Mouse (Mus musculus): ENCODE data around the gene Slc16a10. TPM values are rescaled to one million over a fixed set of nuclear protein-coding genes. Genes with fewer than 3 reads are reported as not detected.

The Slc16a10 gene
- polyA plus RNA-seq, 1 experiment from 2014 or later, result 9.2 TPM

DNA sequence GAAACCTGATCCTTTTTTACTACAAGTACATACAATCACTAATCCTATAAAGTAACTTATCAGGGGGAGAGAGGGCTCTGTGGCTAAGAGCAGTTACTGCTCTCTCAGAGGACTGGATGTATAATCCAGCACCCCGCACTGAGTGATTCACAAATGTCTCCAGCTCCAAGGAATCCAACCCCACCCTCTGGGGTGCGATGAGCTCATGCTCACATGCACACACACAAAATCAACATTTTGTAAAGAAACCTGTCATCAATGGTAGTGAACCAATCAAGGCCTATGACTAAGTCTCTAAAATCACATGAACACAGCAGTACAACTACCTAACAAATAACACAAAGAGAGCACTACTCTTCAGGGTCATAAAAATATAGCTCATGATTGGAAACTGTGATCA lies 47.3 kb downstream of the Slc16a10 start:
- H3K27me3 ChIP-seq (ENCODE audit: control insufficient read depth, insufficient read depth, low read length), result no peaks in the 10 kb centered on the region
- ATAC-seq (ENCODE audit: insufficient number of reproducible peaks, insufficient read depth, low FRiP score, low read depth), result no peak
- 66% methylated on average over 2 of the region's 2 CpGs for WGBS
- H3K4me1 ChIP-seq (ENCODE audit: control insufficient read depth, insufficient read depth, low read length), result no peaks in the 10 kb centered on the region
- no peak overlapping the region for H3K27ac ChIP-seq (ENCODE audit: low read length)
- H3K9ac ChIP-seq (replicated peaks; ENCODE audit: low read depth, low read length), result no peak overlapping the region
- H3K4me3 ChIP-seq (ENCODE audit: low read depth, low read length), result no peak overlapping the region
- no peaks in the 10 kb centered on the region for H3K9me3 ChIP-seq (ENCODE audit: control insufficient read depth, low read depth, low read length)
- no peak overlapping the region for H3K4me2 ChIP-seq (replicated peaks; ENCODE audit: low read depth, low read length)
- no peaks in the 10 kb centered on the region for H3K36me3 ChIP-seq (ENCODE audit: control insufficient read depth, insufficient read depth, low read length)

DNA sequence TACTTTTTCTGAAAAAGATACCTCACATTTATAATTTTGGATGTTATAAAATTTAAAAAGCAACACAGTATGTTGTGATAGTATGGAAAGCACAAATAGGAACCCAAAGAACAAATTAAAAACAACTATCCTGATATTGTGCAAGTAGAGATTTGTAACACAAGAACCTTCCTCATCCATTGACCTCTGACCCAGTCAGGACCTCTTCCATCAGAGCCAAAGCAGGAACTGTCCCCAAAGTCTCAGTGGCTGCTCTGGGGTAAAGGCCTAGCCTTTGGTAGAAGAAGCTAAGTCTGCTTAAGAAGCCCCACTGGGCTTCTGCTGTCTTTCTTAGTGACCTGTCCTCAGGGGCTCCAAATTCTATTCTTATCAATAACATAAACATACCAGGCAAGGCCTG lies 48.5 kb downstream of the Slc16a10 start:
- Histone ChIP-seq H3K4me1 (ENCODE audit: control insufficient read depth, insufficient read depth, low read length) (no peaks in the 10 kb centered on the region), H3K9ac (replicated peaks; ENCODE audit: low read depth, low read length) (no peak overlapping the region), H3K4me3 (ENCODE audit: low read depth, low read length) (no peak overlapping the region), H3K4me2 (replicated peaks; ENCODE audit: low read depth, low read length) (no peak overlapping the region), H3K27me3 (ENCODE audit: control insufficient read depth, insufficient read depth, low read length) (no peaks in the 10 kb centered on the region), H3K36me3 (ENCODE audit: control insufficient read depth, insufficient read depth, low read length) (no peaks in the 10 kb centered on the region), H3K27ac (ENCODE audit: low read length) (no peak overlapping the region), H3K9me3 (ENCODE audit: control insufficient read depth, low read depth, low read length) (no peaks in the 10 kb centered on the region)
- no peak for ATAC-seq (ENCODE audit: insufficient number of reproducible peaks, insufficient read depth, low FRiP score, low read depth)

DNA sequence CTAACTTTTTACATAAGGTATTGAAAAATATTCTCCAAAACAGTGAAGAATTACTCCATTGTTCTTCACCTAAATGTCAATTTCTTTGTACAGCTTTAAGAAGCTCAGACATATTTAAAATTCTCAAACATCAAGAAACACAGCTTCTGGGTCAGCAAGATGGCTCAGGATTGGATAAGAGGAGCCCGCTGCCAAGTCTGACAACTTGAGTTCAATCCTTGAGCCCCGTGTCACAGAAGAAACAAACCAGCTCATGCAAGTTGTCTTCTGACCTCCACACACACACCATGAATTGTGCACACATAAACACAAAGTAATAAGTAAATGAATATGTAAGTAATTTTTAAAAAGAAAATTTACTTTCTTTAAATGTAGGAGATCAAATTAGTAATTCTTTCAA lies 50.6 kb downstream of the Slc16a10 start:
- 75% methylated on average over 2 of the region's 2 CpGs for WGBS
- no peak for ATAC-seq (ENCODE audit: insufficient number of reproducible peaks, insufficient read depth, low FRiP score, low read depth)
- no peak overlapping the region for H3K9ac ChIP-seq (replicated peaks; ENCODE audit: low read depth, low read length)

DNA sequence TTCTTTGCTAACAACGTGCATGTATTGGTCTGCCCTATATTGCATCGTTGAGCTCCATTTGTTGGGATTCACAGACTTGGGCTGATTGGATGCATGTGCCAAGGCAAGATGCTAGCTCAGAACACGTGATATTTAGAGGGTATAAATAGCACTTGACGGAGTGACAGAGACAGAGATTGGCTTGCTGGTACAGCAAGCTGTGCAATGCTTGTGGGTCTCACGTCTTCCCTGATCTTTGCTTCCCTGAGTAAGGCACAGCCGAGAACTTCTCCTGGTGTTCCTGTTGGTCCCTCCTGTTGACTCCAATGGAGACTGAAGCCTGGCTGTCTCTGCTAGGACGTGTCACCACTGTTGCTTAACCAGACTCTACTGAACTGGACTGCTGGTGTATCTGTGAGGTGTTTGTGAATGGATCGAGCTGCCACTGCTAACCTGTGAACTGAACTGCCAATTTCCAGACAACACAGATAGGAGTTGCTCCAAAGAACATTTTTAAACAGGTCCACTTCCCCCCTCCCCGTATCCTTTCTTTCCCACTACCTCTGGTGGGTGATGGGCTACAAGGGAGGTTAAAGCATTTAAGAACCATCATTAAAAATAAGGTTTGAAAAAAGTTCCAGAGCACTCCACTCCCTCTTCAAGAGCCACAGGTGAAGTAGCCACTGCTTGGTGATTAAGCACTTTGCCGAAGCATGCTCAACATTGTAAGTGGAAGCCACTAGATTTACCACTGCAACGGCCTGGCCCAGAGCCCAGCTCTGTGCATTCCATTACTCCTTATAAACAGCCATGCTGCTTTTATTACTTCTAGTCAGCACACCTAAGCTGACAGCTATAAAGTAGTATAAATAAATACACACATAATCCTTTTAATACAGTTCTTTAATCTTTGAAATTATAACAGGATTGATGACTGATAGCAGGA lies 51.3 kb downstream of the Slc16a10 start:
- Histone ChIP-seq H3K4me2 (replicated peaks; ENCODE audit: low read depth, low read length) (no peak overlapping the region), H3K4me1 (ENCODE audit: control insufficient read depth, insufficient read depth, low read length) (no peaks in the 10 kb centered on the region), H3K9ac (replicated peaks; ENCODE audit: low read depth, low read length) (no peak overlapping the region), H3K27ac (ENCODE audit: low read length) (no peak overlapping the region), H3K9me3 (ENCODE audit: control insufficient read depth, low read depth, low read length) (no peaks in the 10 kb centered on the region), H3K36me3 (ENCODE audit: control insufficient read depth, insufficient read depth, low read length) (no peaks in the 10 kb centered on the region), H3K27me3 (ENCODE audit: control insufficient read depth, insufficient read depth, low read length) (no peaks in the 10 kb centered on the region), H3K4me3 (ENCODE audit: low read depth, low read length) (no peak overlapping the region)
- ATAC-seq (ENCODE audit: insufficient number of reproducible peaks, insufficient read depth, low FRiP score, low read depth), result no peak
- 73% methylated on average over 11 of the region's 11 CpGs for WGBS

More for the DNA sequence above, 50.6 kb downstream of the Slc16a10 start:
- H3K36me3 ChIP-seq (ENCODE audit: control insufficient read depth, insufficient read depth, low read length), result no peaks in the 10 kb centered on the region
- H3K4me3 ChIP-seq (ENCODE audit: low read depth, low read length), result no peak overlapping the region
- no peak overlapping the region for H3K4me2 ChIP-seq (replicated peaks; ENCODE audit: low read depth, low read length)
- no peaks in the 10 kb centered on the region for H3K4me1 ChIP-seq (ENCODE audit: control insufficient read depth, insufficient read depth, low read length)
- H3K27me3 ChIP-seq (ENCODE audit: control insufficient read depth, insufficient read depth, low read length), result no peaks in the 10 kb centered on the region
- no peak overlapping the region for H3K27ac ChIP-seq (ENCODE audit: low read length)
- H3K9me3 ChIP-seq (ENCODE audit: control insufficient read depth, low read depth, low read length), result no peaks in the 10 kb centered on the region

DNA sequence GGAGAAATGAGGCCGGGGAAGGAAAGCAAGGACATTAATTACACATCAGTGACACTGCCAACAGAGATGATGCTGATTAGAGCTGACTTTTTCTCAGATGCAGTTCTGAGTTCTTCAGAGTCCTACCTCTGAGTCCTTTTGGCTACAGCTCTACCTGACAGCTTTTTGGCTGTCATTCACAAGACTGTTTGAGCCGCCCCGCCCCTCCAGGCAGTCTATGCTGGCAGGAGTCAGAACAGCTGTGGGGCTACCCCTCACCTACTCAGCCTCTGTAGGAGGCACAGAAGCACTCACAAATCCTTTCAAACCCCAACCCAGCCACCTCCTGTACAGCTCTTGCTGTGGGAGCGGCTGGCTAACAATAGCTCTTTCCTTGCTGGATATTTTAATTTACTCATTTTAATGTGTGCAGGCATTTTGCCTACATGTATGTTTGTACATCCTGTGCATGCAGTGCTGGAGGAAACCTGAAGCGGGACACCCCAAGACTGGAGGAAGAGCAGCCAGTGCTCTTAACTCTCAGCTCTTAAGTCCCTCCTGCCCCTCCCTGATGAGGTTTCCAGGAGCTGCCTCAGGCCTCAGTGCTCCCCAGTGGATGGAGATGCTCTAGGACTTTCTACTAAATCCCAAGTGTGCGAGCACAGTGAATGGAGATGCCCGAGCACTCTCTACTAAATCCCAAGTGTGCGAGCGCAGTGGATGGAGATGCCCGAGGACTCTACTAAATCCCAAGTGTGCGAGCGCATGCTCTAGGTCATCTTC lies 57.5 kb downstream of the Slc16a10 start:
- WGBS, result 68% methylated on average over 12 of the region's 12 CpGs
- no peaks in the 10 kb centered on the region for H3K27me3 ChIP-seq (ENCODE audit: control insufficient read depth, insufficient read depth, low read length)
- no peaks in the 10 kb centered on the region for H3K36me3 ChIP-seq (ENCODE audit: control insufficient read depth, insufficient read depth, low read length)
- no peak overlapping the region for H3K27ac ChIP-seq (ENCODE audit: low read length)
- no peak overlapping the region for H3K4me3 ChIP-seq (ENCODE audit: low read depth, low read length)
- no peak overlapping the region for H3K4me2 ChIP-seq (replicated peaks; ENCODE audit: low read depth, low read length)
- H3K9me3 ChIP-seq (ENCODE audit: control insufficient read depth, low read depth, low read length), result no peaks in the 10 kb centered on the region
- peak; percentile 58; the same call in 1 of the 2 replicates for ATAC-seq (ENCODE audit: insufficient number of reproducible peaks, insufficient read depth, low FRiP score, low read depth)
- peaks cover 3% of the 10 kb centered on the region; the same call in 1 of the 2 replicates for H3K4me1 ChIP-seq (ENCODE audit: control insufficient read depth, insufficient read depth, low read length)
- no peak overlapping the region for H3K9ac ChIP-seq (replicated peaks; ENCODE audit: low read depth, low read length)

DNA sequence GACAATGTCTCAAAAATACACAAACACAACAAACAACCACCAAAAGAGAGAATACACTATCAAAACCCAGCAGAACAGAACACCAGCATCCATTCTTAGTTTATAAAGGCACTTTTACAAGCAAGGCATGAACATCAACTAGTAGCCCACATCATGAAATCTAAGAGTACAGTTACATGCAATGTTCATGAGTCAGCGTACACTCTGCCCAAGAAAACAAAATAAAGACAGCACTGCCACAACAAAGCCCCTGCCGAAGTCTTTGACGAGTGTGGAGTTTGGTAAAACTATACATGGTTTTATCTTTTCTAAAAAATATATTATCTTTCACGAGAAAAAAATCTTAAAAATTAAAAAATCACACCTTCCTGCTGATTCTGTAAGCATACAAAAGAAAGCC lies 58.5 kb downstream of the Slc16a10 start:
- no peaks in the 10 kb centered on the region for H3K27me3 ChIP-seq (ENCODE audit: control insufficient read depth, insufficient read depth, low read length)
- H3K9me3 ChIP-seq (ENCODE audit: control insufficient read depth, low read depth, low read length), result no peaks in the 10 kb centered on the region
- no peaks in the 10 kb centered on the region for H3K36me3 ChIP-seq (ENCODE audit: control insufficient read depth, insufficient read depth, low read length)
- ATAC-seq (ENCODE audit: insufficient number of reproducible peaks, insufficient read depth, low FRiP score, low read depth), result no peak
- H3K4me1 ChIP-seq (ENCODE audit: control insufficient read depth, insufficient read depth, low read length), result peaks cover 3% of the 10 kb centered on the region; the same call in 1 of the 2 replicates
- no peak overlapping the region for H3K27ac ChIP-seq (ENCODE audit: low read length)
- no peak overlapping the region for H3K4me3 ChIP-seq (ENCODE audit: low read depth, low read length)
- H3K4me2 ChIP-seq (replicated peaks; ENCODE audit: low read depth, low read length), result no peak overlapping the region
- WGBS, result 76% methylated on average over 4 of the region's 4 CpGs
- H3K9ac ChIP-seq (replicated peaks; ENCODE audit: low read depth, low read length), result no peak overlapping the region

DNA sequence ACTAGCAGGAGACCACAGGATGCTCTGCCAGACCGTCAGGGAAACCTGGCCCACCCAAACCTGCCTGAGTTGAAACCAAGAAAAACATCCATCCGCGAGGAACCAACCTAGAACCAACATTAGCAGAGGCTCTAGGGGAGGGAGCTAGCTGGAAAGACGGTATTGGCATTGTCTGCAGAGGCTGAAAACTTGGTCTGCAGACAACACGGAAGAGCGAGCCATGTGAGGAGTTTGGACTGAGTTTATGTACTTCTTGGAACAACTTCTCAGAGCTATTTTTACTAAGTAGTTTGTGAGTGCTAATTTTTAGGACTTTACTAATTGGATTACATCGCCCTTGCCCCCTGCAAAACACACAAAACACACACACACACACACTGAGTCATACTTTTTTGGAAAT lies 59.4 kb downstream of the Slc16a10 start:
- ATAC-seq (ENCODE audit: insufficient number of reproducible peaks, insufficient read depth, low FRiP score, low read depth), result no peak
- peaks cover 3% of the 10 kb centered on the region; the same call in 1 of the 2 replicates for H3K4me1 ChIP-seq (ENCODE audit: control insufficient read depth, insufficient read depth, low read length)
- H3K4me3 ChIP-seq (ENCODE audit: low read depth, low read length), result no peak overlapping the region
- H3K9ac ChIP-seq (replicated peaks; ENCODE audit: low read depth, low read length), result no peak overlapping the region
- 88% methylated on average over 7 of the region's 7 CpGs for WGBS
- no peaks in the 10 kb centered on the region for H3K36me3 ChIP-seq (ENCODE audit: control insufficient read depth, insufficient read depth, low read length)
- H3K27ac ChIP-seq (ENCODE audit: low read length), result no peak overlapping the region
- no peak overlapping the region for H3K4me2 ChIP-seq (replicated peaks; ENCODE audit: low read depth, low read length)
- H3K27me3 ChIP-seq (ENCODE audit: control insufficient read depth, insufficient read depth, low read length), result no peaks in the 10 kb centered on the region
- H3K9me3 ChIP-seq (ENCODE audit: control insufficient read depth, low read depth, low read length), result no peaks in the 10 kb centered on the region

DNA sequence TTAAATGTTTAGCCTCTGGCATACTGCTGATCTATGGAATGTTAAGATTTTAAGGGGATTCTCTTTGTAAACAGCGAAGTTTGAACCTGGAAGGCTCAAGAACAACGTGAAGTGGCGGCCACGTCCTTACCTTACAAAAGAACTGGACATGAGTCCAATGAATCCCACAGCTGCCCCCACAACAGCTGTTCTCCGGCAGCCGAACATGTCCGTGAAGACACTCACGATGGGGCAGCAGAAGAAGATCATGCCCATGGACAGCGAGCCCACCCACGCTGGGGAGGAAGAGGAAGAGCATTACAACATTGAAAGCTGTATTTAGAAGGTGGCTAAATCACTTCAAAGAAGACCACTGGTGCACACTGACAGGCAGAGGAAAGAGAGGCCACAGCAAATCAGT lies 61.5 kb downstream of the Slc16a10 start:
- H3K9me3 ChIP-seq (ENCODE audit: control insufficient read depth, low read depth, low read length), result no peaks in the 10 kb centered on the region
- ATAC-seq (ENCODE audit: insufficient number of reproducible peaks, insufficient read depth, low FRiP score, low read depth), result no peak
- no peaks in the 10 kb centered on the region for H3K36me3 ChIP-seq (ENCODE audit: control insufficient read depth, insufficient read depth, low read length)
- H3K4me1 ChIP-seq (ENCODE audit: control insufficient read depth, insufficient read depth, low read length), result peaks cover 3% of the 10 kb centered on the region; the same call in 1 of the 2 replicates
- WGBS, result 35% methylated on average over 10 of the region's 10 CpGs
- no peak overlapping the region for H3K27ac ChIP-seq (ENCODE audit: low read length)
- no peak overlapping the region for H3K4me3 ChIP-seq (ENCODE audit: low read depth, low read length)
- 0 out of 2 replicates have a peak overlapping the region, but pooled peaks have one; percentile 7 for H3K4me2 ChIP-seq (replicated peaks; ENCODE audit: low read depth, low read length)
- H3K9ac ChIP-seq (replicated peaks; ENCODE audit: low read depth, low read length), result no peak overlapping the region
- H3K27me3 ChIP-seq (ENCODE audit: control insufficient read depth, insufficient read depth, low read length), result no peaks in the 10 kb centered on the region
